Mouse (Mus musculus) limb, embryonic 14.5 days (tissue): ENCODE measurements at regions not wholly inside any gene's neighbourhood (a gene's known extent, or its start where the extent isn't known, plus 50 kb on each side); places are given as distances from the start of the nearest gene placed in this dataset.
A peak's percentile ranks its signal among the peaks of the same experiment; 100 is the strongest.

Experiments used
- ATAC-seq: fragments of 200-750 bp; cut with Nextera tagmentation; 2 replicates; pipeline ENCODE4 v1.8.0; 2017; ENCODE audit warnings: low read depth, moderate number of reproducible peaks, moderate TSS enrichment; ENCODE audit not compliant: low FRiP score
- DNase-seq: peaks from one replicate; pipeline ENCODE4 v3.0.0-alpha.2; 2015; ENCODE audit warnings: low spot score
- H3K27ac ChIP-seq: fragments of 300-500 bp; sonication (generic); replicated peaks from 2 replicates; pipeline ENCODE4 v1.5.1; 2014; ENCODE audit warnings: low read depth, mild to moderate bottlenecking, low read length, moderate library complexity, mixed read lengths
- H3K27me3 ChIP-seq: fragments of 300-500 bp; sonication (generic); 2 replicates; pipeline ENCODE4 v1.6.1; 2014; ENCODE audit warnings: low read length, mixed read lengths; ENCODE audit not compliant: control insufficient read depth, insufficient read depth
- H3K36me3 ChIP-seq: fragments of 300-500 bp; sonication (generic); 2 replicates; pipeline ENCODE4 v1.6.1; 2014; ENCODE audit warnings: mild to moderate bottlenecking, low read length, moderate library complexity, mixed read lengths; ENCODE audit not compliant: control insufficient read depth, insufficient read depth
- H3K4me1 ChIP-seq: fragments of 300-500 bp; sonication (generic); 2 replicates; pipeline ENCODE4 v1.6.1; 2014; ENCODE audit warnings: antibody characterized with exemption, low read length, mixed read lengths; ENCODE audit not compliant: control insufficient read depth, insufficient read depth
- H3K4me2 ChIP-seq: fragments of 300-500 bp; sonication (generic); replicated peaks from 2 replicates; pipeline ENCODE4 v1.6.1; 2014; ENCODE audit warnings: low read depth, mild to moderate bottlenecking, low read length, moderate library complexity; ENCODE audit not compliant: severe bottlenecking
- H3K4me3 ChIP-seq: fragments of 300-500 bp; sonication (generic); replicated peaks from 2 replicates; pipeline ENCODE4 v1.5.1; 2014; ENCODE audit warnings: low read length
- H3K9ac ChIP-seq: fragments of 300-500 bp; sonication (generic); 2 replicates; pipeline ENCODE4 v1.6.1; 2014; ENCODE audit warnings: mild to moderate bottlenecking, low read depth, low read length, moderate library complexity; ENCODE audit not compliant: severe bottlenecking
- H3K9me3 ChIP-seq: fragments of 300-500 bp; sonication (generic); 2 replicates; pipeline ENCODE4 v1.6.1; 2016; ENCODE audit warnings: low read length; ENCODE audit not compliant: control insufficient read depth
- POLR2A ChIP-seq: fragments of 200-500 bp; IDR thresholded peaks from 2 replicates; pipeline ENCODE4 v1.8.0; 2012; ENCODE audit warnings: inconsistent platforms, mild to moderate bottlenecking, moderate library complexity, borderline replicate concordance; ENCODE audit not compliant: insufficient read depth, insufficient read length; ENCODE audit errors: extremely low read depth
- WGBS: fragments of 180-500 bp; shearing (Covaris S2); extraction: QIAGEN DNeasy Blood & Tissue Kit; methylation state at CpG from one replicate; pipeline ENCODE4 v1.1.7; 2014; 5-methylcytosine and 5-hydroxymethylcytosine counted together

- Histone ChIP-seq H3K36me3 (no peaks in the 10 kb centered on the region), H3K4me2 (no peak overlapping the region), H3K4me3 (no peak overlapping the region), H3K27me3 (no peaks in the 10 kb centered on the region), H3K9me3 (no peaks in the 10 kb centered on the region), H3K9ac (no peak overlapping the region), H3K4me1 (no peaks in the 10 kb centered on the region), H3K27ac (no peak overlapping the region)
- 85% methylated on average over 2 of the region's 2 CpGs for WGBS
- no peak for TF ChIP-seq POLR2A
- ATAC-seq (no peak), DNase-seq (no peak)
Measured at GRCm38 (mm10) chr11:22573166-22573565, 61.3 kb downstream of the Tmem17 start.

DNA sequence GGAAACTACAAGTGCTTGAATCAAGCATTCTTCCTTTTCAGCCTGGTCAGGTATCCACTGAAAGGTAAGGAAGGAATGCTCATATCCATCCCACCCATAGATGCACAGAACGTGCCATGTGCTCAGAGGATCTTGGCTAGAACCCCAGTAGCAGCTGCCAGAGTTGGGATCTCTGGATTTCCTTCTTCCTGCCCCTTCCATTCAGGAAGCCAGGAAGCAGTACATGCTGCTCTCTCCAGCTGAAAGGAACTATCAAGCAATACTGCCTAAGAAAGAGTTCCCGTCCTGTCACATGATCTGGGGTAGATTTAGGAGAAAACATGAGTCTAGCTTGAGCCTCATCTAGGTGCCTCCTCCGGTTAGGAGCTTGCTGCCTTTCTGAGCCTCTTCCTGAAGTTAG lies 61.9 kb downstream of the Tmem17 start:
- H3K4me3 ChIP-seq = no peak overlapping the region
- H3K27ac ChIP-seq = no peak overlapping the region
- DNase-seq = no peak
- no peak overlapping the region for H3K4me2 ChIP-seq
- H3K9me3 ChIP-seq = no peaks in the 10 kb centered on the region
- TF ChIP-seq POLR2A = no peak
- no peak for ATAC-seq
- H3K4me1 ChIP-seq = no peaks in the 10 kb centered on the region
- WGBS = 68% methylated on average over 3 of the region's 3 CpGs
- H3K36me3 ChIP-seq = no peaks in the 10 kb centered on the region
- H3K9ac ChIP-seq = no peak overlapping the region
- H3K27me3 ChIP-seq = no peaks in the 10 kb centered on the region

- H3K9ac ChIP-seq = no peak overlapping the region
- no peak for TF ChIP-seq POLR2A
- H3K4me1 ChIP-seq = no peaks in the 10 kb centered on the region
- no peaks in the 10 kb centered on the region for H3K9me3 ChIP-seq
- no peaks in the 10 kb centered on the region for H3K27me3 ChIP-seq
- no peak overlapping the region for H3K4me3 ChIP-seq
- H3K36me3 ChIP-seq = no peaks in the 10 kb centered on the region
- WGBS = 71% methylated on average over 2 of the region's 2 CpGs
- DNase-seq (no peak), ATAC-seq (no peak)
- H3K4me2 ChIP-seq = no peak overlapping the region
- no peak overlapping the region for H3K27ac ChIP-seq
Measured at GRCm38 (mm10) chr11:22574506-22574905, 62.6 kb downstream of the Tmem17 start.

DNA sequence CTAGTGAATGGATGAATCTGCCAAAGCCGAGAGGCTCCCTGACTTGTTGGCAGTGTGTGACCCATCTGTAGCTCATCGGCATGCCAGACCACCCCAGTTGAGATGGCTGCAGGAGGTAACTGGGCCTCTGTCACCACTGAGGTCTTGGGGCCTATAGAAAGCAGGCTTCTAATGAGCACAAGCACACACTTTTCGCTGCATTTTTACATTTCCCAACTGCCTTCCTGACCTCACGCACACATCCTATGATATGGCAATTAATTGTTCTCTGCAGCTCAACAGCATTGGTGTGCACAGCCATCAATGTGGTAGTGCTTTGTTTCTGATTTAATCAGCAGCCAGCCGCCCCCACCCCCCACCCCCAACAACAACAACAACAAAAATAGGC lies 72.2 kb downstream of the Tmem17 start:
- TF ChIP-seq POLR2A = no peak
- no peaks in the 10 kb centered on the region for H3K27me3 ChIP-seq
- H3K4me2 ChIP-seq = peak overlapping the region; percentile 36
- H3K9ac ChIP-seq = peak overlapping the region; percentile 35; the same call in 1 of the 2 replicates
- H3K9me3 ChIP-seq = no peaks in the 10 kb centered on the region
- 0 out of 2 replicates have a peak overlapping the region, but pooled peaks have one; percentile 6 for H3K27ac ChIP-seq
- 30% methylated on average over 5 of the region's 5 CpGs for WGBS
- no peak for DNase-seq
- peaks cover 28% of the 10 kb centered on the region for H3K4me1 ChIP-seq
- H3K4me3 ChIP-seq = no peak overlapping the region
- H3K36me3 ChIP-seq = no peaks in the 10 kb centered on the region
- peak; percentile 68 for ATAC-seq

GRCm38 (mm10) chr11:22584488-22585158 lies 72.7 kb downstream of the Tmem17 start:
- H3K9ac ChIP-seq = peak overlapping the region; percentile 35; the same call in 1 of the 2 replicates
- ATAC-seq = peak; percentile 66; the same call in 1 of the 2 replicates
- H3K4me1 ChIP-seq = peaks cover 33% of the 10 kb centered on the region
- peak overlapping the region; percentile 36 for H3K4me2 ChIP-seq
- 12% methylated on average over 14 of the region's 14 CpGs for WGBS
- no peak overlapping the region; the same call in 1 of the 2 replicates for H3K4me3 ChIP-seq
- 0 out of 2 replicates have a peak overlapping the region, but pooled peaks have one; percentile 41 for H3K27ac ChIP-seq
- H3K36me3 ChIP-seq = no peaks in the 10 kb centered on the region
- H3K9me3 ChIP-seq = no peaks in the 10 kb centered on the region
- TF ChIP-seq POLR2A = no peak
- DNase-seq = peak; percentile 28
- H3K27me3 ChIP-seq = no peaks in the 10 kb centered on the region
